Mouse (Mus musculus) heart, adult 2 months (tissue): ENCODE results near the gene Rab29. TPM values are rescaled to one million over a fixed set of nuclear protein-coding genes. Genes with fewer than 3 reads are reported as not detected.
A peak's percentile ranks its signal among the peaks of the same experiment; 100 is the strongest.

Experiments
- DNase-seq, 2 experiments: peaks; one replicate each; pipeline ENCODE4 v3.0.0; 2021
- H3K27ac ChIP-seq: fragments of 200-600 bp; 2 replicates; pipeline ENCODE4 v1.8.1; 2022
- H3K27me3 ChIP-seq: fragments of 200-500 bp; 2 replicates; pipeline ENCODE4 v1.6.1; 2012; ENCODE audit warnings: mild to moderate bottlenecking, low read length, inconsistent platforms, mixed read lengths; ENCODE audit not compliant: control insufficient read depth, insufficient read depth
- H3K36me3 ChIP-seq: fragments of 200-500 bp; 2 replicates; pipeline ENCODE4 v1.6.1; 2012; ENCODE audit warnings: low read length, inconsistent platforms; ENCODE audit not compliant: control insufficient read depth, insufficient read depth
- H3K4me1 ChIP-seq: fragments of 200-500 bp; 2 replicates; pipeline ENCODE4 v1.6.1; 2011; ENCODE audit warnings: low read length; ENCODE audit not compliant: control insufficient read depth, insufficient read depth
- H3K4me3 ChIP-seq: fragments of 200-600 bp; 2 replicates; pipeline ENCODE4 v1.8.1; 2022
- H3K79me2 ChIP-seq: fragments of 200-500 bp; replicated peaks from 2 replicates; pipeline ENCODE4 v1.6.1; 2012; ENCODE audit warnings: mild to moderate bottlenecking, inconsistent platforms, low read length, moderate library complexity, mixed read lengths; ENCODE audit not compliant: control insufficient read depth, insufficient read depth
- H3K9ac ChIP-seq: fragments of 200-500 bp; 2 replicates; pipeline ENCODE4 v1.6.1; 2012; ENCODE audit warnings: low read depth, mild to moderate bottlenecking, control low read depth, inconsistent platforms, low read length, mixed read lengths
- CTCF ChIP-seq: fragments of 200-600 bp; IDR thresholded peaks from 2 replicates; pipeline ENCODE4 v1.8.1; 2022; ENCODE audit warnings: antibody characterized with exemption, mild to moderate bottlenecking, moderate library complexity
- EP300 ChIP-seq: fragments of 200-500 bp; IDR thresholded peaks from 2 replicates; pipeline ENCODE4 v1.6.1; 2011; ENCODE audit warnings: low read depth, low read length, control low read depth; ENCODE audit not compliant: insufficient read depth
- POLR2A ChIP-seq: fragments of 200-500 bp; IDR thresholded peaks from 2 replicates; pipeline ENCODE4 v1.6.1; 2011; ENCODE audit warnings: mild to moderate bottlenecking, low read depth, low read length, control low read depth; ENCODE audit not compliant: insufficient read depth
- WGBS: fragments of 180-500 bp; shearing (Covaris S2); methylation state at CpG from one replicate; pipeline ENCODE4 v1.1.7; 2018; 5-methylcytosine and 5-hydroxymethylcytosine counted together
- intact Hi-C: fragments of 180-260 bp; cut with DNase I; formaldehyde crosslinking; loops from one replicate; pipeline ENCODE4 v1.15.1; 2025
- polyA plus RNA-seq: library from polyadenylated mRNA; depleted of rRNA; stranded (reverse); fragments of >200 nt; gene quantifications from 2 replicates; pipeline ENCODE4 v1.2.3, GENCODE M21; 2012
- total RNA-seq, 2 experiments: library from RNA; stranded (reverse); gene quantifications; 2 replicates each; pipeline ENCODE4 v1.2.3; 2021

Rab29 gene
- total and polyA plus RNA-seq, 3 experiments, result 11.2 to 17.4 (median 11.8) TPM

GRCm38 (mm10) chr1:131824528-131825181, 42.4 kb upstream of the Rab29 start:
- Histone ChIP-seq H3K27ac (no peak overlapping the region), H3K36me3 (no peaks in the 10 kb centered on the region)
- WGBS, result 70% methylated on average over 11 of the region's 11 CpGs

DNA sequence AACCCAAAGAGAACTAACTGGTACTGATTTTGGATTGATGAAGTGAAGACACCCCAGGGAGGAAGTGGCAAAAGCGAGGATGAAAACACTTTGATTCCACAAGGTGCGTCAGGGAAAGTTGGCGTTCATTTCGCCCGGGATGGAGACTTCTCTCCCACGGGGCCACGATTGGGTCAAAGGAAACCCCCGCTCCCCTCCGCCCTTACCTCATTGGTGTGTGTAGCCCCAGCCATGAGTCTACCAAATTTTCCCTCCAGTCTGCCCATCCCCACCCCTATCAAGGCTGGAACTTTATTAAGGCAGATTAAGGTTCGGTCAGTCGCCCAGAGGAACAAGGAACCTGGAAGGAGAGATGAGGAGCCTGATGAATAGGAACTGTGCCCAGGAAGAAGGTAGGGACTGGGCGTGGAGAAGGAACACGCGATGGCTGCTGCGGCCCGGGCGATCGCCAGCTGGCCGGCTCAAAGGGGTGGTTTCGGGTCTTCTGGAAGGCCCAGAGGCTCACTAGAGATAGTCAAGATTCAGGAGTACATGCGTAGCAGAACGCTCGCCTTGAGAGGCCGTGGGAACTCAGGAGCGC, 39.7 kb upstream of the Rab29 start, which contains the start of gene Slc41a1:
Slc41a1 (plus strand) TSS at position 287 of the 580 bp plus-strand sequence.
- no peaks in the 10 kb centered on the region for H3K79me2 ChIP-seq
- no peak for TF ChIP-seq CTCF
- TF ChIP-seq EP300, result no peak
- no peak for TF ChIP-seq POLR2A
- 5% methylated on average over 25 of the region's 25 CpGs for WGBS
- H3K27ac ChIP-seq, result peak within 1 kb of the TSS; percentile 94
- intact Hi-C loops, result loop anchor here (5.0 kb wide), 2 partner anchors 40 to 80 kb away; partner anchors contain the start of gene Rab29
- H3K4me1 ChIP-seq, result peaks cover 12% of the 10 kb centered on the region
- H3K27me3 ChIP-seq, result no peaks in the 10 kb centered on the region
- DNase-seq, result no peak
- H3K36me3 ChIP-seq, result peaks cover 8% of the 10 kb centered on the region
- peak within 1 kb of the TSS; percentile 96 for H3K4me3 ChIP-seq
- H3K9ac ChIP-seq, result peak within 1 kb of the TSS; percentile 74

More at GRCm38 (mm10) chr1:131824528-131825181, 42.4 kb upstream of the Rab29 start:
- H3K4me3 ChIP-seq, result no peak overlapping the region
- H3K27me3 ChIP-seq, result no peaks in the 10 kb centered on the region
- no peak overlapping the region for H3K9ac ChIP-seq
- H3K79me2 ChIP-seq, result no peaks in the 10 kb centered on the region
- no peak for TF ChIP-seq EP300
- no peak for TF ChIP-seq CTCF
- intact Hi-C loops, result loop anchor here (5.0 kb wide), 2 partner anchors 43 to 83 kb away; partner anchors contain the start of gene Rab29
- H3K4me1 ChIP-seq, result peaks cover 2% of the 10 kb centered on the region
- DNase-seq, result no peak

- Histone ChIP-seq H3K27ac (peak overlapping the region; percentile 94), H3K36me3 (peaks cover 8% of the 10 kb centered on the region), H3K27me3 (no peaks in the 10 kb centered on the region), H3K4me3 (peak overlapping the region; percentile 96), H3K9ac (peak overlapping the region; percentile 74), H3K79me2 (no peaks in the 10 kb centered on the region), H3K4me1 (peaks cover 13% of the 10 kb centered on the region)
- 0% methylated on average over 36 of the region's 36 CpGs for WGBS
- DNase-seq, result peak; percentile 94 to 95
- TF ChIP-seq EP300 (peak; percentile 35; the same call in 1 of the 2 replicates), CTCF (no peak), POLR2A (peak; percentile 93)
- intact Hi-C loops, result loop anchor here (5.0 kb wide), 2 partner anchors 39 to 79 kb away; partner anchors contain the start of gene Rab29
Measured at GRCm38 (mm10) chr1:131827787-131828258, 39.2 kb upstream of the Rab29 start.

DNA sequence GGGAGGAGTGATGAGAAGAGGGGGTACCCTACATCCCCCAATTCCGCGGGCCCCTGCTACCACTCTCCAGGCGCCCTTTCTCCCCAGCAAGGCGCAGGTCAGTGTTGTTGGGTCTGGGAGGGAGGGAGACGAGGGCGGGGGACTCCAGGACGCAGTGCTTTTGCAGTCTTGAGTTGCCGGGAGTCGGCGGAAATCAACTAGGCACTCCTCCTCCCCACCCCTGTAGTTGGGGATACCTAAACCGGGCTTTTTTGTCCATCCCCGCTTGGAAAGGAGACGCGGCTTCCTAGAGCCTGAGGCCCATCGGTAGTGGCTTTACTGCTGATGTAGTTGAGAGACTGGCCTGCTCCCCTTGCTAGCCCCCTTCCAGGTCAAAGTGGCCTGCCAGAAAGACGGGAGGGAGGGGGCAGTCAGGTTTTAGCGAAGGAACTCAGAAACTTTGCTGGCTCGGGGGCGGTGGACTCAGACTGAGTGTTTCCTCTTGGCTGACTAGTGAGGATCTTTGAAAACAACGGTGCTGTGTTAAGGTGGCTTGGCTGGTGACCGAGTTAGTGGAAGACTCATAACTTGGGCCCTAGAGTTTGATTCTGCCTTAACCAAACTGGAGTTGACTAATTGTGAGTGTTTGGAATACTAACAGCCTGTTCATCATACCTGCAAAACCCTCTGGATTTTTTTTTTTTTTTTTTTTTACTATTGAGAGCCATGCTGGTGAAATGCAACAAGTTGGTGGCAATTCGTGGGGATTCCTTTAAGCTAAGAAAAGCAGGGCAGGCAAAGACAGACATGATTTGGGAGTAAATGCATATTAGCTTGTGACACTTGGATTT, 38.5 kb upstream of the Rab29 start:
- Histone ChIP-seq H3K36me3 (peaks cover 8% of the 10 kb centered on the region), H3K27ac (peak overlapping the region; percentile 94), H3K79me2 (no peaks in the 10 kb centered on the region), H3K9ac (peak overlapping the region; percentile 74), H3K4me1 (peaks cover 13% of the 10 kb centered on the region), H3K27me3 (no peaks in the 10 kb centered on the region), H3K4me3 (peak overlapping the region; percentile 96)
- intact Hi-C loops, result loop anchor here (5.0 kb wide), 2 partner anchors 39 to 79 kb away; partner anchors contain the start of gene Rab29
- no peak for DNase-seq
- no peak for TF ChIP-seq CTCF
- no peak for TF ChIP-seq POLR2A
- TF ChIP-seq EP300, result no peak
- WGBS, result 1% methylated on average over 21 of the region's 22 CpGs

GRCm38 (mm10) chr1:131829279-131829678, 37.7 kb upstream of the Rab29 start:
- H3K4me3 ChIP-seq, result peak overlapping the region; percentile 96
- TF ChIP-seq EP300 (no peak), CTCF (no peak), POLR2A (no peak)
- peak overlapping the region; percentile 54; the same call in 1 of the 2 replicates for H3K9ac ChIP-seq
- H3K4me1 ChIP-seq, result peaks cover 13% of the 10 kb centered on the region
- intact Hi-C loops, result loop anchor here (5.0 kb wide), 2 partner anchors 38 to 78 kb away; partner anchors contain the start of gene Rab29
- 35% methylated on average over 5 of the region's 5 CpGs for WGBS
- no peaks in the 10 kb centered on the region for H3K79me2 ChIP-seq
- peaks cover 8% of the 10 kb centered on the region for H3K36me3 ChIP-seq
- H3K27ac ChIP-seq, result peak overlapping the region; percentile 94; the same call in 1 of the 2 replicates
- H3K27me3 ChIP-seq, result no peaks in the 10 kb centered on the region
- DNase-seq, result no peak
